Mouse (Mus musculus): ENCODE measurements at regions not wholly inside any gene's neighbourhood (a gene's known extent, or its start where the extent isn't known, plus 50 kb on each side); places are given as distances from the start of the nearest gene placed in this dataset.

DNA sequence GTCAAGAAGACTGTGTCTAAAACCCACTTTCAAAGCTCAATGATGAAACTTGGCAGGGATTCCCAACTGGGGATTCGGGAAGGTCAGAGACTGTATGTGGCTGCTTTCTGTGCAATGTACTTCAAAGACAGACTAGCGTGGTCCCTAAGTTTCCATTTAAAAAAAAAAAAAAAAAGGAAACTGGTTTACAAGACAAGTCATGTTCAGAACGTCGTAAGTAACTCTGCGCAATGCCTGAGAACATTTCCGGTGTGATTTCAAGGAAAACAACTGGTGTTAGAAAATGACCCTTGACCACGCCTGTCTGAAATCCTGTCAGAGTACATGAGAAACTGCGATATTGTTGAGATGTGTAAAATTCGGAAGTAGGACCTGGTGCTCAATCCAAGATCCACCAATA lies 114.4 kb upstream of the Plxnc1 start:
- POLR2A ChIA-PET = interaction anchor here in 2 of 4 experiments (0.7 to 1.4 kb wide), 7 partner anchors 9 to 230 kb away, joined by 3 to 4 read pairs (median 3); no protein-coding TSS in a partner anchor
- CTCF ChIA-PET = interaction anchor here in 1 of 4 experiments (0.8 to 1.2 kb wide), 3 partner anchors 68 to 358 kb away, joined by 3 to 5 read pairs (median 3); partner anchors contain the start of gene Socs2

DNA sequence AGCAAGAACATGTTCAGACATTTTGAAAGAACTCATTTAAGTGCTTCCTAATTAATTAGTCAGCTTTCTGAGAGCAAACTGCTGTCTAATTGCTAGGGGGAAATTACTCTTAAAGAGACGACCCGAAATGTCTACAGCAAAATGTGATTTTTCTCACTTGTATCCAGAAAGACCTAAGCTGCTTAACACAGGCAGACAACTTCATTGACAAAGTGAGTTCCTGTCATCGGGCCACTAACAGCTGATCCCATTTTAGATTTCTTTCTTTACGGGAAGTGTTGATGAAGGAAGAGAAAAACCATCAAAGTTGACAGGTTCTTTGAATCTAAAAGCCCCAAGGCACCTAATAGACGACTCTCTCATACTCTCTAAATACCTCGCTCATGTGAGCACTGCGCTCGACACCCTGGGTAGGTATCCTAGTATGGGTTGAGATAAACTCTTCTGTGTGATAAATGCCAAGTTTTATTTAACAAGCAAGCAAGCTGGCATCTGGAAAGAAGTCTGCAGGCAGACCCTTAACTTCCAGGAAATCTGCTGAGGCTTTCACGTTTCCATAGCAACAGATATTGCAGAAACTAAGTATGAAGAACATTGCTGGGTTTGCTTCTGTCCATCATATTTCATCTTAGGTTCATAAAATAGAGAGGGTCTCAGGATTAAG lies 112.5 kb upstream of the Plxnc1 start:
- ChIA-PET POLR2A (no interaction called here), CTCF (interaction anchor here in 1 of 4 experiments (0.9 kb wide), 1 partner anchor 65 kb away, joined by 4 read pairs; no protein-coding TSS in a partner anchor)

DNA sequence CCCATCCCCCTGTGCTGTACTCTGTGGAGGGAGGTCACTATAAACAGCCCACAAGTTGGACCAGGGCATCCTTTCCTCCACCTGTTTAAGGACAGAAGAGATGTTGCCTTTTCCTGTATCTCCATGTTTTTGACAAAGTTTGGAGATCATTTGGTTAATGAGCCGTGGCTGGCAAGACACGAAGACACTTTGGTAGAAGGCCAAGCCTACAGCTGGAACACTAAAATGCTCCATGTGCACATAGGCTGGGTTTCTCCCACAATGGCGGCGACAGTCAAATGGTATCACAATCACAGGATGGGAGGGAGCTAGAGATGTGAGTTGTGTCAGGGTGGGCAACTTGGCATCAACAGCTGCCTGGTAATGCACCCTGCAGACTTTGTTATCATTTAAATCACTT lies 111.9 kb upstream of the Plxnc1 start:
- POLR2A ChIA-PET = interaction anchor here in 1 of 4 experiments (1.0 kb wide), 1 partner anchor 30 kb away, joined by 3 read pairs; no protein-coding TSS in a partner anchor
- CTCF ChIA-PET = interaction anchor here in 1 of 4 experiments (0.6 to 0.9 kb wide), 2 partner anchors 64 to 717 kb away, joined by 3 to 4 read pairs; no protein-coding TSS in a partner anchor

DNA sequence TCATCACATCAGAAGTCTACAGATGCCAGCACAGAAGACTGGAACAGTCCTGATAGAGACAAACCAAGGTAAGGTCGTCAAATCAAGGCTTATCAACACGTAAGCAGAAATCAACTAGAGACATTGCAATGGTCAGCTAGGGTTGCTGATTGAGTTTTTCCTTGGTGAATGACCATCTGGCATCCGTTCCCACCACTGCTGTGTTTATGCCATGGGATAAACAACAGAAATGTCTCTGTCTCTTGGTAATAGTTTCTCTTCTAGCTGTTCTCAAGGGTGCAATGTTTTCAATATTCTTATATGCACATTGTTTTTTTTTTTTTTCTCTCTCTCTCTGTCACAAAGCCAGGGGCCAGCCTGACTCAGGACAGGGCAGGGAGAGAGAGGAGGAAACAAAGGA lies 110.2 kb upstream of the Plxnc1 start:
- ChIA-PET POLR2A (no interaction called here), CTCF (interaction anchor here in 1 of 4 experiments (0.5 kb wide), 1 partner anchor 102 kb away, joined by 5 read pairs; no protein-coding TSS in a partner anchor)

DNA sequence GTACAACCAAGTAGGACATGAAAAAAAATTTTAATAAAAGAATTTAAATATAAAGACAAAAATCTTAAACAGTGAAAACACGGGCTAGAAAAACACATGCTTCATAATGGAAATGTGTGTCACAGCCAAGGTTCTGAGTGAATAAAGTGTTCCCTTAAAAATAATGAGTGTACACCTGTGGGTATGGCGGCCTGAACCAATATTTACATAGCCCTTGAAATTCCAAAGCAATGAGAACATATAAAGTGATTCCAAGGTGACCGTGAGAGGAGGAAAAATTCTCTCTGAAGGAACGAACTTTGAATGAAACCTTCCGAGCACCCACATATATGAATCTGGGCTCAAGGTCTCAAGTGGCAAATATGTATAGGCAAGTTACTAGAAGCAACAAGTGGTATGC lies 104.2 kb upstream of the Plxnc1 start:
- CTCF ChIA-PET = no interaction called here
- POLR2A ChIA-PET = no interaction called here

DNA sequence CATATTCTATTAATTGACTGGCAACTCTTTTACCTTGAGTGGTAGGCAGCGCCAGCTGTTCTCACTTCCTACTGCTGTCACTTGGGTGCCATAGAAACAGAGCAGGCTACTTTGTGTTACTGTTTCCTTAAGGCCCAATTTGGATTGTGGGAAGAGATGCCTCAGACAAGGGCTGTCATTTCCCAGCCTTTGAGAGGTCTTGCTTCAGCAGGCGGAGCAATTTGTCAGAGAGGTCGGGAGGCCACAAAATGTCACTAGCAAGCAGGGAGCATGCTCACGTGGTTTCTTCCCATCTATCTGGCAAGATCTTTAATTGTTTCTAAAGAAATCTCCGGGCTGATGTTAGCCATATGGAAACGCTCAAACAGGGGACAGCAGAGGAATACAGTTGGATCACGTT lies 99.3 kb upstream of the Plxnc1 start:
- POLR2A ChIA-PET = no interaction called here

DNA sequence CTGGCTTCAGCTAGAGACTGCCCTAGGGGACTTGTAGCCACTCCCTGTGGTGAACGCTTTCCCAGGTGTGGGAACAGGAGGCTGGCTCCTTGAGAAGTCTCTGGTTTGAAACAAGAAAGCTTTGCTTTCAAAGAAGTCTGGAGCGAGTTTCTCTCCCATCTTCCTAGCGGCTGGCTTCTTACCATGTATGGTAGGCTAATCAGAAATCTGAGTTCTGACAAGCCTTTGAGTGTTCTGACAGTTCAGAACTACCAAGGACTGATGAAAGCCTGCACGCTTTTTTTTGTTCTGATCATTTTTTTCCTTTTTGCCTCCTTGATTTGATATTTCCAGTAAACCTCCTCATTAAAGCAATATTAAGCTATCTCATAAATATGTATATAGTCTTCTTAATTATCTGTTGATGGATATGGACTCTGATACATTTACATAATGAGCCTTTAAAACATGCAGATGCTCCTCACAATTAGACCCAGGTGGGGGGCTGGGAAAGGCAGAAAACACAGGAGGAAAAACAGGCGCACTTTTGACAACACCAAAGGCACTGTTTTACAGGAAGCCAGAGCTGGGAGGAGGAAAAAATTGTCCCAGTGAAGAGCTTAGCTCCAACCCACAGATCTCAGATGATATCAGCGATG lies 95.7 kb upstream of the Plxnc1 start:
- ChIA-PET CTCF (interaction anchor here in 1 of 4 experiments (0.6 kb wide), 1 partner anchor 98 kb away, joined by 8 read pairs; no protein-coding TSS in a partner anchor), POLR2A (interaction anchor here in 2 of 4 experiments (0.6 to 0.8 kb wide), 2 partner anchors 19 to 51 kb away, joined by 3 read pairs; no protein-coding TSS in a partner anchor)

More for the DNA sequence above, 99.3 kb upstream of the Plxnc1 start:
- CTCF ChIA-PET = no interaction called here

DNA sequence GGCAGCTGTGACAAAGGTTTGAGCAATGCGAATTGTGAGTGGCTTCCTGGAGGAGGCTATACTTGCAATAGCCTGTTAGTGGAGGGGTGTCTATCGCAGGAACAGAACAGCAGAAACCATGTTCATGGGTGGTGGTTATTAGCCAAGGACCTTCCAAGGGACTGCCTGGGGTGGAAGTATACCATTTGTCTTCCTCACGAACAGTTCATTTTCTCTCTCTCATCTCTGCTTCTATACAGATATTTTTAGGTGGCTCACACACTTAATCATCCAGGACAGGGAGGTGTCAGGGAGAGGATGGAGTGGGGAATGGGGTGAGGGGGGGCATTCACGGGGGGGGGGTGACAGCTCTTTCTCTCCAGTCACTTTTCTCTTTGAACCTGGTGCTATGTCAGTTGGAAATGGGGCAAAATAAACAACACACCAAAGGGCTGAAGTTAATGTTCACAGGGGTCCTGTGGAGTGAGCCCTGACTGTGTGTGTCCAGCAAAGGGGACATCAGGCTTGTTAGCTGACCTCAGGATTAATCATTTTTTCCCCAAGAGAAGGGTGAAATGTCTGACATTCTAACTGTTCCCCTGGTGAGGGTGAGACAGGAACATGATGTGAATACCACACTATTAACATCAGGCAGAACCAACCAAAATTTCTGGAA lies 91.5 kb upstream of the Plxnc1 start:
- POLR2A ChIA-PET = interaction anchor here in 1 of 4 experiments (0.6 kb wide), 1 partner anchor 608 kb away, joined by 3 read pairs; no protein-coding TSS in a partner anchor

DNA sequence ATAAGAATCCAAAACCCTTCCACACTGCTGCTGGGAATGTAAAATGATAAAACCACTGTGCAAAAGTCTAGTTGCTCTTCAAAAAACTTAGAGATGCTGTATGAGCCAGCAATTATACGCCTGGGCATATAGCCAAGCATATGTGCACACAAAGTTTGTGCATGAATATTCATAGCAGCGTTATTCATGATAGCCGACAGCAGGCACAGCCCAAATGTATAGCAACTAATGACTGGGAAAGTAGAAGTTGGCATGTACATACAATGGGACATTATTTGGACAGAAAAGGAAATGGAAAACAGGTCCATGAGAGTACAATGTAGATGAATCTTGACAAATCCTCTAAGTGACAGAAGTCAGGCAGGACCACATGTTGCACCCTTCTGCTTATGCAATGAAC lies 90.7 kb upstream of the Plxnc1 start:
- ChIA-PET CTCF (no interaction called here), POLR2A (no interaction called here)

More for the DNA sequence above, 91.5 kb upstream of the Plxnc1 start:
- CTCF ChIA-PET = no interaction called here

DNA sequence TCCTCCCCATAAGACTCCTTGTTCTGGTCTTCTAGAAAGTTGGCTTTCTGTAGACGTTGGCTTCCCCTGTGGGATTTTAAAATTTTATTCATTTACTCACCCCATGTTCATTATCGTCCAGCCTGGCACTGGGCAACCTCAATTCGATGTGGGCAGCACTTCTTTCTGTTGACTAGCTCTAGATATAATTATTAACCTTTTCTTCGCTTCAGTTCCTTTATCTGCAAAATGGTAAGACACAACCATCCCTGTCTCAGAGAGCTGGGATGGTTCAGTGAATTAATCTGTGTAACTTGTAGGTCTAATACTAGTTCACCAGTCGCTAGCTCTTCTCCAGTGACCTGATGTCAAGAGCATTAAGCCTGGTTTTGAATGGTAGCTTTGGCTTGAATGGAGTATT lies 89.9 kb upstream of the Plxnc1 start:
- ChIA-PET POLR2A (no interaction called here), CTCF (no interaction called here)

DNA sequence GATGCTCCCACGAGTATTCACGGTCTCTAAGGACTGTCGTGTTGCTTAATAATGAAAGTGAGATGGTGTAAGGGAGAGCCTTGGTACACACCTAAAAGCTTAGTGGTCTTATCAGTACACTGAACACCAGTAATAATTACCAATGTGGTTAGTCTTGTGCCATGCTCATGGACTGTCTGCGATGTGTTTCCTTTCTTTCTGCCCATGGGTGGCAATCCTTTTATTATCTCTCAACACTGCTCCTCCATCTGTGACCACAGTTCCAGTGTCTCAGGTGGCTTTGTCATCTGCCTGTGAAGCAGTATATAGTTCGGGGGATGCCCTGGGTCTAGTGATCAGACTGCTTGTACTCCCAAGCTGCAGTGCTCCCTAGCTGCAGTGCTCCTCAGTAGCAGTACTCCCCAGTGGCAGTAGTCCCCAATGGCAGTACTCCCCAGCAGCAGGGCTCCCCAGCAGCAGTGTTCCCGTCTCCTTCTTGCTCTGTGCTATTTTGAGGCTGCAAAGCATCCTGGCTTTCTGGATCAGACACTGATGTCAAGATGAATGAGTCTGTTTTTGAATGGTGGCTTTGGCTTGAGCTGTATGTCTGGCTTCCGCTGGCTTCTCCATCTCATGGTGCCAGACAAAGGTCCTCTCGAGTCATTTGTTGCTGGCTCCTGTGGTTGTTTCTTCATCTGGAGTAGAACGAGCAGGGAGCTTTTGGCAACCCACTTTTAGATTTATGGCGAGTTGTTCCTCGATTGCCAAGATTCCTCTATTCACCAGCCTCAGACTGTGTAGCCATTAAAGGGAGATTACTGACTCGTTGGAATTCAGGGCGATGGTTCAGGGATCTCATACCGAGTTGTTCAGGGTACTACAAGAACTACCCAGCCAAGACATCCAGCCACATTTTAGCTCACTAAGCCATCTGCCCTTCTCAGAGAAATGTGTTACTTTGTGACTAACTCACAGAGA lies 88.4 kb upstream of the Plxnc1 start:
- ChIA-PET POLR2A (no interaction called here), CTCF (no interaction called here)

DNA sequence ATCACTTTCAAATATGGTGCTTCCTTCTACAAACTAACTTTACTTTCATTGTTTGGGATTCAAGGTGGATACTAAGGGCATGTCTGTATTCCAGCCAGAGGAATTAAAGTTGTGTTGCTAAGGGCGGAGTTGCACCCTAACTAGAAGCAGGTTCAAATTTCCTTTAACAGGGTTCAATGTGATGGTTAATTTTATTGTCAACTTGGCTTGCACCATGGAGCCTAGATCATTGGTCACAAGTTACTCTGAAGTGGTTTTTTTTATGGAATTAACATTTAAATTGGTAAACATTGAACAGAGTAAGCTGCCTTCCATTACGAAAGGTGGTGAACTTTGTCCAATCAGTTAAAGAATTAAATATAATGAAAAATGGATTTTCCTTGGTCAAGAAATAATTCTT lies 86.7 kb upstream of the Plxnc1 start:
- ChIA-PET POLR2A (no interaction called here), CTCF (interaction anchor here in 1 of 4 experiments (0.7 kb wide), 1 partner anchor 209 kb away, joined by 3 read pairs; no protein-coding TSS in a partner anchor)

DNA sequence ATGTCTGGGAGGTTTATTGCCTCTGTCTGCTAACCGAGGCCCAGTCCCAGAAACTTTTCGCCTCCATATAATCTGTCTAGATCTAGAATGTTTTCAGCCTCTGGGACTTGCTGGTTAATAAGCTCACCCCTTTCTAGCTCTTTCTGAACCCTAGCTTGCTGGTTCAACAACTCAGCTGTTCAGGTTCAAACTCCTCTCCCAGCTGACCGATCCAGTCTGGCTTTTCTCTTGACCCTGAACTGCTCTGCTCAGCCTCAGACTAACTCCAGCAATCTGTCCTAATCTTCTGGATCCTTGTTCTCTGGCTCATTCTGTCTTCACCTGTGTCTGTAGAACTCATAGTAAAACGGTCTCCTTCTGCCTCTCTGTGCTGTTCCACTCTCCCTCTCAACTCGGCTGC lies 86.2 kb upstream of the Plxnc1 start:
- POLR2A ChIA-PET = no interaction called here
- CTCF ChIA-PET = no interaction called here

DNA sequence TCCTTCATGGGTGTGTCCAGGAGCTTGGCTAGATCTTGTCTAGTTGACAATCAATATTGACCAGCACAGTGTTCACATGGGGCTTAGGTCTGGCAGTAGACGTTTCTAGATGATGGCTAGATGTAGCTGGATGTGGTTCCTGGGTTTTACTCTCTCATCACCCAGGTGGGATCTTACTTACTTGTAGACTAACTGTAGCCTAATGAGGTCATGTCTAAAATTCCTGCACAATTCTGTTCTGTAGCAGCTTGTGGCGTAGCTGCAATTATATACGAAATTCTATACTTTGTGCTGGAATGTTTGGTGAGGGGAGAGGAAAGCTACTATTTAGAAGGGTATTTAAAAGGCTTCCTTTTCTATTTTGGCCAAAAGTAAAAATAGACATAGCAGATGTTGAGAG lies 84.9 kb upstream of the Plxnc1 start:
- POLR2A ChIA-PET = interaction anchor here in 2 of 4 experiments (0.7 to 1.2 kb wide), 3 partner anchors 9 to 458 kb away, joined by 4 to 5 read pairs (median 4); no protein-coding TSS in a partner anchor

DNA sequence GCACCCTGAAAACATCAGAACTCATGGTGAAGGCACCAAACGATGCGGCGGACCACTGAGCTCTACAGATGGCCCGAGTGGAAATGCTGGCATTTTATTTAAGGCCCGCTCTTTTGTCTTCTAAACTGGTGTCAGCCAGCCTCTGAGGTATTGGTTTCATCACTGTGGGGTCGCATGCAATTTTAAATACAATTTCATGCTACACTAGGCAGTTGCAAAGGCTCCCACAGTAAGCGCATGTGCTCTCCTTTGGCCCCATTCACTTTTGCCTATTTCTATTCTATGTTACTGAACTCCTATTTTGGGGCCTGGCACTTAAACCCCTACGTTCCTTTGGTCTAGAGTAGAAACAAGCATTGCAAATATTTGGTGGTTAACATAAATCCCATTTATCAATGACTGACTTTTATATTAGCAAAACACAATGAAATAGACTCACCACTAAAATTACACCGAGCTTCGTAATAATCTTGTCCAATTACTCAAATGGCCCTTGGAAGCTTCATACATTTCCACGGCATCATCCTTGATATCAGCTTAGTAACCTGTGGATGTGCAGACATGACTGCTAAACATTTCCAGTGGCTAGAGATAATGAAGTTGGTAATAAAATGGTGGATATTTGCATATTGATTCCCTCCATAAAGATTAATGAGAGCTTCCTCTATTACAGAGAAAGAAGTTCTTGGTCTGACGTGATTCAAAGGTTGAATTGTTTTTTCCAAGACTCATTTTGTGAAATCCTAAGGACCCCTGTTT lies 81.1 kb upstream of the Plxnc1 start:
- CTCF ChIA-PET = interaction anchor here in 3 of 4 experiments (0.6 to 1.6 kb wide), 4 partner anchors 12 to 1054 kb away, joined by 3 to 5 read pairs (median 4); no protein-coding TSS in a partner anchor
- POLR2A ChIA-PET = no interaction called here

More for the DNA sequence above, 84.9 kb upstream of the Plxnc1 start:
- CTCF ChIA-PET = interaction anchor here in 3 of 4 experiments (0.5 to 0.7 kb wide), 4 partner anchors 38 to 516 kb away, joined by 3 to 5 read pairs (median 4); no protein-coding TSS in a partner anchor

DNA sequence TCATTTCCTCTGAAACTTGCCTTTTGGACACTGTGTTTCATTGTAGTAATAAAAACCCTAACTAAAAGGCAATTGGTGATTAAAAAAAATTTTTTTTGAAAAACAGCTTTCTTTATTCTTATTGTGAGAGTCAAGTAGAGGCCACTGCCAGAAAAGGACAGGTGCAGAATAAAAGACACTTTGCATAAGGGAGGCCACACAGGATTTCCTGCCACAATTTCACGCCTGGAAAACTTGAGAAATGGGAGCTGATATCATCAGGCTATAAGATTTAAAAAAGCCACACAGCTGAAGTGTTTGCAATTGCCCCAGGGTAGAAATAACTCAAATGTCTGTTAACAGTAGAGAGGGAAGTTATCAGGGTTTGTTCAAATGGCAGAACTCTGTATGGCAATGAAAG lies 76.6 kb upstream of the Plxnc1 start:
- ChIA-PET POLR2A (interaction anchor here in 1 of 4 experiments (0.6 kb wide), 2 partner anchors 34 to 257 kb away, joined by 3 to 4 read pairs; no protein-coding TSS in a partner anchor), CTCF (interaction anchor here in 1 of 4 experiments (0.5 kb wide), 1 partner anchor 261 kb away, joined by 3 read pairs; no protein-coding TSS in a partner anchor)

DNA sequence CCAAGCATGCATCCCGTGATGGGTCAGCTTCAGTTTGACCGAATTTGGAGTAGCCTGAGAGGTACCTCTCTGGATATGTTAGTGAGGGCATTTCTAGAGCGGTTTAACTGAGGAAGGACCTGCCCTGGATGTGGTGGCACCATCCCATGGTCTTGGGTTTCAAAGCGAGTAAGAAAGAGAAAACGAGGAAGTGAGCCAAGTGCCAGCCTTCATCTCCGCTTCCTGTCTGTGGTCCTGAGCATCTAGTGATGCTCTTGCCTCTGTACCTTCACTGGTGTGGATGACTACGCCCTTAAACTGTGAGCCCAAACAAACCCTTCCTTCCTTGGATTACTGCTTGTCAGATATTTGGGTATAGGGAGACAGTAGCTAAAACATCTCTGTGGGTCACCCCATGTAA lies 72.3 kb upstream of the Plxnc1 start:
- ChIA-PET CTCF (interaction anchor here in 1 of 4 experiments (0.6 kb wide), 2 partner anchors 42 to 66 kb away, joined by 4 to 6 read pairs; no protein-coding TSS in a partner anchor), POLR2A (interaction anchor here in 1 of 4 experiments (0.6 kb wide), 1 partner anchor 39 kb away, joined by 4 read pairs; no protein-coding TSS in a partner anchor)

Measured in embryonic stem cell, embryonic (primary cell).